9 mouse cellular contexts compared by ENCODE assay signal in the genomic region with DNA sequence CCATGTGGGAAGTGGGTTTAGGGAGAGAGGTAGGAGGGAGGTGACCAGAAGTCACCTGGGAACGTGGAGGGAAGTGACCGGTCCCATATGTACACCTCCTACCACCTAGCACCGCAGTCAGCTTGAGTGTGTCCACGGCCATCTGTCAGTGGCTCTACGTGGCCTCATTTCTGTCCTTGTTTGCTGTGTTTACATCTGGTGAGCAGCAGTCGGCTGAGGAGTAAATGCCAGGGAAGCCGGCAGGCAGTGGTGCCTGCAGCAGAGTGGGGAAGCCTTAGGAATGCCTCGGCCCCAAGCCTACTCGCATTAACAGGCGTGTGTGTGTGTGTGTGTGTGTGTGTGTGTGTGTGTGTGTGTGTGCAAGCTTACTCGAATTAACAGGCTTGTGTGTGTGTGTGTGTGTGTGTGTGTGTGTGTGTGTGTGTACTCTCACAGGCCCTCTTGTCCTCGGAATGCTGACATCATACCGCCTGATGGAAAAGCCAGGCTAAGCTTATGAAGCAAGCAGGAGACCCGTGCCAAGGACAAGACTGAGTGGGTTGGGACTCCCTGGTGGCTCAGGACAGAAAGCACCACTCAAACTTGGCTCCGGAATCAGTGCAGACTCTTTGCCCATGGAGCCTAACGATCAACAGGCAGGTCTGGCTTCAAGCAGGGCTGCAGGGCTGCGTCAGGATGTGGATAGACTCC. TPM values are rescaled to one million over a fixed set of nuclear protein-coding genes. Genes with fewer than 3 reads are reported as not detected.
DNase-seq lines count a peak whose midpoint lies in the region; ATAC-seq lines count a peak whose summit lies in the region.
"Had no signal": no experiment of that assay in that cellular context is flagged by ENCODE, and none has a peak within 500 bp of the region (broad histone marks: within the 10 kb centered on the region; RNA-seq: fewer than 3 reads in every experiment).

No protein-coding gene starts in this region.

- peak overlapping the region; percentile 53; the same call in 1 of the 2 replicates for H3K27ac ChIP-seq in neural tube, embryonic 13.5 days (replicated peaks)
- peak overlapping the region; percentile 60; the same call in 1 of the 2 replicates for H3K27ac ChIP-seq in midbrain, embryonic 12.5 days (replicated peaks)
- no peak overlapping the region for H3K27ac ChIP-seq in kidney, embryonic 16.5 days (ENCODE audit: low read length)
- H3K27ac ChIP-seq: neural tube, embryonic 12.5 days had no signal

- 70% methylated on average over 17 of the region's 17 CpGs for WGBS in neural tube, embryonic 13.5 days
- WGBS in midbrain, embryonic 12.5 days: 72% methylated on average over 17 of the region's 17 CpGs
- WGBS in kidney, embryonic 16.5 days: 66% methylated on average over 17 of the region's 17 CpGs

- no peaks in the 10 kb centered on the region for H3K9me3 ChIP-seq in neural tube, embryonic 13.5 days
- no peaks in the 10 kb centered on the region for H3K9me3 ChIP-seq in midbrain, embryonic 12.5 days
- H3K9me3 ChIP-seq in kidney, embryonic 16.5 days (ENCODE audit: low read length): no peaks in the 10 kb centered on the region
- H3K9me3 ChIP-seq: neural tube, embryonic 12.5 days had no signal

- peak; percentile 60 for DNase-seq in cerebellum, adult 11-12 months
- no peak for DNase-seq in cerebellum, adult 11 months
- DNase-seq in neural tube, embryonic 10.5 days (ENCODE audit: extremely low spot score, low spot score): no peak
- peak; percentile 33 to 48 for DNase-seq in heart, postnatal 14 days

- H3K36me3 ChIP-seq in neural tube, embryonic 13.5 days: peaks cover 69% of the 10 kb centered on the region
- H3K36me3 ChIP-seq in midbrain, embryonic 12.5 days: peaks cover 59% of the 10 kb centered on the region
- H3K36me3 ChIP-seq in kidney, embryonic 16.5 days (ENCODE audit: insufficient read depth, low read length): peaks cover 3% of the 10 kb centered on the region; the same call in 1 of the 2 replicates

- no peak overlapping the region for H3K4me2 ChIP-seq in neural tube, embryonic 13.5 days
- H3K4me2 ChIP-seq in midbrain, embryonic 12.5 days (replicated peaks): no peak overlapping the region
- H3K4me2 ChIP-seq in kidney, embryonic 16.5 days (replicated peaks; ENCODE audit: low read depth, low read length): no peak overlapping the region
- H3K4me2 ChIP-seq: neural tube, embryonic 12.5 days had no signal

- H3K4me1 ChIP-seq in neural tube, embryonic 13.5 days (replicated peaks): 0 out of 2 replicates have a peak, but pooled peaks cover 10% of the 10 kb centered on the region
- peaks cover 12% of the 10 kb centered on the region for H3K4me1 ChIP-seq in midbrain, embryonic 12.5 days
- H3K4me1 ChIP-seq in kidney, embryonic 16.5 days (ENCODE audit: insufficient read depth, low read length): no peaks in the 10 kb centered on the region
- H3K4me1 ChIP-seq: neural tube, embryonic 12.5 days had no signal

- H3K9ac ChIP-seq in neural tube, embryonic 13.5 days: no peak overlapping the region
- H3K9ac ChIP-seq in midbrain, embryonic 12.5 days (replicated peaks): no peak overlapping the region
- H3K9ac ChIP-seq in kidney, embryonic 16.5 days (replicated peaks; ENCODE audit: low read length): no peak overlapping the region
- H3K9ac ChIP-seq: neural tube, embryonic 12.5 days had no signal

- H3K4me3 ChIP-seq in neural tube, embryonic 13.5 days: no peak overlapping the region
- no peak overlapping the region for H3K4me3 ChIP-seq in midbrain, embryonic 12.5 days
- H3K4me3 ChIP-seq in kidney, embryonic 16.5 days (ENCODE audit: low read length): no peak overlapping the region
- H3K4me3 ChIP-seq: neural tube, embryonic 12.5 days had no signal

- no peaks in the 10 kb centered on the region for H3K27me3 ChIP-seq in neural tube, embryonic 13.5 days
- H3K27me3 ChIP-seq in midbrain, embryonic 12.5 days: no peaks in the 10 kb centered on the region
- H3K27me3 ChIP-seq in kidney, embryonic 16.5 days (ENCODE audit: insufficient read depth, low read length): no peaks in the 10 kb centered on the region
- H3K27me3 ChIP-seq: neural tube, embryonic 12.5 days had no signal

- no peak for ATAC-seq in neural tube, embryonic 13.5 days (ENCODE audit: low read depth)
- ATAC-seq in midbrain, embryonic 12.5 days (ENCODE audit: low FRiP score, low read depth): no peak
- ATAC-seq in megakaryocyte progenitor cell, adult 5-6 weeks (replicated peaks; ENCODE audit: poor library complexity): no peak
- no peak; the same call in 1 of the 2 replicates for ATAC-seq in kidney, embryonic 16.5 days (ENCODE audit: low FRiP score, low TSS enrichment)

- intact Hi-C loops in heart, postnatal 14 days (cut with DNase I): no loop called here

RNA-seq across cellular contexts. Expression of a gene that starts 11.9 kb away (rescaled TPM):
- 52.4 and 69.6 TPM in 2 replicates for polyA plus RNA-seq in neural tube, embryonic 13.5 days (2015; fragmentation: Nextera tagmentation; extraction: Ambion mirVana)
- under 1 TPM; 0.55 to 0.80 TPM for total RNA-seq in heart, postnatal 14 days (2021)
- polyA plus RNA-seq in midbrain, embryonic 12.5 days (2016; fragmentation: Nextera tagmentation; extraction: Ambion mirVana): 58.3 and 65.7 TPM in 2 replicates
- total RNA-seq in megakaryocyte progenitor cell, adult 5-6 weeks (2015): not detected in 2 replicates
- not detected in 2 replicates for total RNA-seq in megakaryocyte progenitor cell, adult 5-6 weeks (2017)
- 3.8 and 4.9 TPM in 2 replicates for polyA plus RNA-seq in kidney, embryonic 16.5 days (2015; fragmentation: Nextera tagmentation; extraction: Ambion mirVana)

RNA-seq across cellular contexts. Expression of a gene that starts 27.0 kb away (rescaled TPM):
- polyA plus RNA-seq in neural tube, embryonic 13.5 days (2015; fragmentation: Nextera tagmentation; extraction: Ambion mirVana): 0.08 and 0.26 TPM in 2 replicates
- total RNA-seq in heart, postnatal 14 days (2021): under 1 TPM in 1 of 2 experiments, not detected in 1; 0.10 TPM
- 0.26 and 0.30 TPM in 2 replicates for polyA plus RNA-seq in midbrain, embryonic 12.5 days (2016; fragmentation: Nextera tagmentation; extraction: Ambion mirVana)
- not detected in 2 replicates for total RNA-seq in megakaryocyte progenitor cell, adult 5-6 weeks (2015)
- total RNA-seq in megakaryocyte progenitor cell, adult 5-6 weeks (2017): not detected in 2 replicates
- 0.20 and 0.30 TPM in 2 replicates for polyA plus RNA-seq in kidney, embryonic 16.5 days (2015; fragmentation: Nextera tagmentation; extraction: Ambion mirVana)

RNA-seq across cellular contexts. Expression of a gene that starts 39.9 kb away (rescaled TPM):
- polyA plus RNA-seq in neural tube, embryonic 13.5 days (2015; fragmentation: Nextera tagmentation; extraction: Ambion mirVana): 37.6 and 37.8 TPM in 2 replicates
- 10 to 100 TPM; 14.6 to 15.9 TPM for total RNA-seq in heart, postnatal 14 days (2021)
- 35.7 and 38.4 TPM in 2 replicates for polyA plus RNA-seq in midbrain, embryonic 12.5 days (2016; fragmentation: Nextera tagmentation; extraction: Ambion mirVana)
- 15.1 and 15.9 TPM in 2 replicates for total RNA-seq in megakaryocyte progenitor cell, adult 5-6 weeks (2015)
- total RNA-seq in megakaryocyte progenitor cell, adult 5-6 weeks (2017): 12.8 and 17.6 TPM in 2 replicates
- polyA plus RNA-seq in kidney, embryonic 16.5 days (2015; fragmentation: Nextera tagmentation; extraction: Ambion mirVana): 36.8 TPM in 2 replicates

RNA-seq across cellular contexts. Expression of a gene that starts 39.9 kb away (rescaled TPM):
- polyA plus RNA-seq in neural tube, embryonic 13.5 days (2015; fragmentation: Nextera tagmentation; extraction: Ambion mirVana): 53.9 and 54.4 TPM in 2 replicates
- total RNA-seq in heart, postnatal 14 days (2021): 1 to 10 TPM; 8.4 to 9.4 TPM
- polyA plus RNA-seq in midbrain, embryonic 12.5 days (2016; fragmentation: Nextera tagmentation; extraction: Ambion mirVana): 48.4 and 48.6 TPM in 2 replicates
- 33.7 and 40.2 TPM in 2 replicates for total RNA-seq in megakaryocyte progenitor cell, adult 5-6 weeks (2015)
- 15.1 and 18.5 TPM in 2 replicates for total RNA-seq in megakaryocyte progenitor cell, adult 5-6 weeks (2017)
- polyA plus RNA-seq in kidney, embryonic 16.5 days (2015; fragmentation: Nextera tagmentation; extraction: Ambion mirVana): 44.8 and 47.0 TPM in 2 replicates

RNA-seq across cellular contexts. Expression of a gene that starts 56.6 kb away (rescaled TPM):
- polyA plus RNA-seq in neural tube, embryonic 13.5 days (2015; fragmentation: Nextera tagmentation; extraction: Ambion mirVana): 29.7 and 34.2 TPM in 2 replicates
- 10 to 100 TPM; 18.8 to 19.5 TPM for total RNA-seq in heart, postnatal 14 days (2021)
- 40.2 and 40.5 TPM in 2 replicates for polyA plus RNA-seq in midbrain, embryonic 12.5 days (2016; fragmentation: Nextera tagmentation; extraction: Ambion mirVana)
- total RNA-seq in megakaryocyte progenitor cell, adult 5-6 weeks (2015): 12.9 and 16.2 TPM in 2 replicates
- total RNA-seq in megakaryocyte progenitor cell, adult 5-6 weeks (2017): 12.9 and 20.1 TPM in 2 replicates
- polyA plus RNA-seq in kidney, embryonic 16.5 days (2015; fragmentation: Nextera tagmentation; extraction: Ambion mirVana): 36.7 and 37.8 TPM in 2 replicates

Comparison
In these comparisons a context has a peak if more than half of its experiments do, and no peak if none do; other contexts are left out.
1. DNase-seq: peak in cerebellum, adult 11-12 months (single experiment) and heart, postnatal 14 days (2 of 2); none in cerebellum, adult 11 months (single experiment) and neural tube, embryonic 10.5 days (single experiment).